Mouse (Mus musculus): Measurements from ENCODE around the gene Nucks1.

Gene Nucks1

GRCm38 (mm10) chr1:131965818-131966217 is 55.5 kb downstream of the Nucks1 start:
- no peak for DNase-seq (ENCODE audit: low spot score in 2 of 2)

GRCm38 (mm10) chr1:131967336-131967735 is 57.0 kb downstream of the Nucks1 start:
- DNase-seq (ENCODE audit: low spot score in 2 of 2): no peak

GRCm38 (mm10) chr1:131968556-131968955 is 58.2 kb downstream of the Nucks1 start:
- DNase-seq (ENCODE audit: low spot score in 2 of 2): no peak

GRCm38 (mm10) chr1:131968983-131969382 is 58.6 kb downstream of the Nucks1 start:
- no peak for DNase-seq (ENCODE audit: low spot score in 2 of 2)

- no peak for DNase-seq (ENCODE audit: low spot score in 2 of 2)
These were observed 59.5 kb downstream of the Nucks1 start for GRCm38 (mm10) chr1:131969825-131970224.

GRCm38 (mm10) chr1:131970322-131970660 is 60.0 kb downstream of the Nucks1 start:
- no peak for DNase-seq (ENCODE audit: low spot score in 2 of 2)

GRCm38 (mm10) chr1:131970661-131971520 is 60.6 kb downstream of the Nucks1 start:
- DNase-seq (ENCODE audit: low spot score in 2 of 2): no peak

GRCm38 (mm10) chr1:131971771-131972497 is 61.6 kb downstream of the Nucks1 start:
- no peak for DNase-seq (ENCODE audit: low spot score in 2 of 2)

- DNase-seq (ENCODE audit: low spot score in 2 of 2): no peak
These were observed 62.4 kb downstream of the Nucks1 start for GRCm38 (mm10) chr1:131972498-131973334.

- no peak for DNase-seq (ENCODE audit: low spot score in 2 of 2)
These were observed 63.7 kb downstream of the Nucks1 start for GRCm38 (mm10) chr1:131973991-131974390.

GRCm38 (mm10) chr1:131976886-131977285 is 66.6 kb downstream of the Nucks1 start:
- no peak for DNase-seq (ENCODE audit: low spot score in 2 of 2)

- DNase-seq (ENCODE audit: low spot score in 2 of 2): no peak
These were observed 70.1 kb downstream of the Nucks1 start for GRCm38 (mm10) chr1:131980471-131980870.

GRCm38 (mm10) chr1:131981378-131982013 is 71.2 kb downstream of the Nucks1 start:
- DNase-seq (ENCODE audit: low spot score in 2 of 2): peak; percentile 50 to 57

GRCm38 (mm10) chr1:131982907-131983306 is 72.6 kb downstream of the Nucks1 start:
- DNase-seq (ENCODE audit: low spot score in 2 of 2): peak; percentile 65 to 66

- DNase-seq (ENCODE audit: low spot score in 2 of 2): no peak
These were observed 73.5 kb downstream of the Nucks1 start for GRCm38 (mm10) chr1:131983806-131984205.

All from spleen, postnatal 36 days (tissue).